Mouse (Mus musculus): ENCODE results near the gene Mark2. TPM values are rescaled to one million over a fixed set of nuclear protein-coding genes. Genes with fewer than 3 reads are reported as not detected.
"Not testable (repeated sequence)": the region's sequence is repeated elsewhere in the genome, so short reads cannot be mapped to it uniquely, and the experiment has no call there.

The Mark2 gene
- 102 and 103 TPM in 2 replicates for polyA plus RNA-seq (2012; rRNA removed)

DNA sequence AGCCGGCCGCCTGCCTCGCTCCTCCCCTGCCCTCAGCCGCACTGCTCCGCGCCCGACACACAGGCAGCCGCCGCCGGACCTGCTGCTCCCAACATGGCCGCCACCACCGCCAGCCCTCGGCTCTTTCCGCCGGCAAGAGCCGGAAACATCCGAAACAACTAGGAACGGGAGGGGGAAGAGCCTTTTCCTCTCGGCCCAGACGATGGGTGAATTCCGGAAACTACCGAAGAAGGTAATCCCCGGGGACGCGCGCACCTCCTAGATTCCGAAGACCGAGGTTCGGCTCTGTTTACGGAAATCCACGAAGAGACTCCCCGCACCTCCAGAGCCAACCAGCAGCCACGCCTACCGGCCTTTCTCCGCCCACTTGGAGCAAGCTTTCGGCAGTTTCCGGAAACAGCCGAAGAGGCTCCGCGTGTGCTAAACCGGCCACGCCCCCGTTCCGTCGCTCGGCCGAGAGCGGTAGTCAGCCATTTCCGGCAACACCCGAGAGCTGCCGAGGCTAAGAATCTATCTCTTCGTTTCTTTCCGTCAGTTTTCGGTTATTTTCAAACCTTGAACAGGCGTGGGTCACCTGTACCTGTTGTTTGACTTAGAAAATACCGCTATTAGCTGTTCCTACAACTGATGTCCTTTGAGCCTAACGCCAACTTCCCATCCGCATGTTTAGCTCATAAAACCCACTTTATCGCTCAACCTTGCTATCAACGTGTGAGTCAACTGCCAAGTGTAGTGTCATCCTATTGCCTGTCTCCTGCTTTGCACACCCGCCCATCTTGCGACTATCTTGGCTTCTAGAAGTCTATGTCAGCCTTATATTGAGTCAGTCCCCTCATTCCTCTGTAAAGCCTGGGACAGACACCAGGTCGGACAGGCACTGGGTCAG, at the start of gene Mark2:
TSS of gene Mark2 (minus strand) at position 349 of the 886 bp plus-strand sequence.
- Histone ChIP-seq H3K4me3 (ENCODE audit: insufficient read depth, low read length) (peak within 1 kb of the TSS; percentile 99), H3K27ac (ENCODE audit: insufficient read depth, low read length) (peak within 1 kb of the TSS; percentile 90), H3K4me1 (ENCODE audit: control insufficient read depth, insufficient read depth, low read length) (peaks cover 15% of the 10 kb centered on the region)
- TF ChIP-seq CTCF (IDR thresholded peaks at IDR 0.05; ENCODE audit: extremely low read depth, insufficient read depth, low read length) (no peak), POLR2A (IDR thresholded peaks at IDR 0.05; ENCODE audit: extremely low read depth, insufficient read depth, low read length) (peak; percentile 48; the same call in 1 of the 2 replicates)

DNA sequence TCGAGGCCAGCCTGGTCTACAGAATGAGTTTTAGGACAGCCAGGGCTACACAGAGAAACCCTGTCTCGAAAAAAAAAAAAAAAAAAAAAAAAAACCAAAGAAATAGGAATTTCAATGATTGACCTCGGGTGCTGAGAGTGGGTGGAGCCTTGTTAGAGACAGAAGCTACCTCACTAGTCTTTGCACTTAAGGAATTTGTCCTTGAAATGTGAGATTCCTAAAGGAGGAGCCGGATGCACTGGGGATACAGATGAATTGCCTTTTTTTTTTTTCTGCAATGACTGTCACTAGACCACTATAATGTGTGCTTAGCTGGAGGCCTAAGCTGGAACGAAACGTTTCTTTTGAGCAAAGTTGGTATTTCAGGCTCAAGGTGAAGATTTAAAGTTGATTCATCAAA, 46.8 kb upstream of the Mark2 start:
- no peak overlapping the region for H3K27ac ChIP-seq (ENCODE audit: insufficient read depth, low read length)
- no peak for TF ChIP-seq POLR2A (IDR thresholded peaks at IDR 0.05; ENCODE audit: extremely low read depth, insufficient read depth, low read length)
- no peak for TF ChIP-seq CTCF (IDR thresholded peaks at IDR 0.05; ENCODE audit: extremely low read depth, insufficient read depth, low read length)
- 0 out of 2 replicates have a peak, but pooled peaks cover 2% of the 10 kb centered on the region for H3K4me1 ChIP-seq (ENCODE audit: control insufficient read depth, insufficient read depth, low read length)
- no peak overlapping the region for H3K4me3 ChIP-seq (ENCODE audit: insufficient read depth, low read length)

DNA sequence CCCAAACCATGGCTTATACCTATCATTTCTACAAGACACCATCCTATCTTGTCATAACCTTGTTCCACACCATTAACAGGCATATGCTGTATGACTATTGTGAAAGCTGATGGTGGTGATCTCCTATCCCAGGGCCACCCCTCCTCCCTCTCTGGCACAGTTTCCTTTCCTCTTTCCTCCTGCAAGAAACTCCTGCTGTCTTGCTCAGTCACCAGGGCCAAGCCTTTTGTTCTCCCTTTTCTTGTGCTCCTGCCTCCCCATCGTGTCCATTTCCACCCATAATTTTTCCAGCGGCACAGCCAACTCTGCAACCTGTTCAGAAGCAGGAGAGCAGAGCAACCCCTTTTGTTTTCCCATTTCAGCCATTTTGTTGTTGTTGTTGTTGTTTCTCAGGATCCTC, 44.4 kb upstream of the Mark2 start:
- TF ChIP-seq POLR2A (IDR thresholded peaks at IDR 0.05; ENCODE audit: extremely low read depth, insufficient read depth, low read length), result no peak
- no peak for TF ChIP-seq CTCF (IDR thresholded peaks at IDR 0.05; ENCODE audit: extremely low read depth, insufficient read depth, low read length)

DNA sequence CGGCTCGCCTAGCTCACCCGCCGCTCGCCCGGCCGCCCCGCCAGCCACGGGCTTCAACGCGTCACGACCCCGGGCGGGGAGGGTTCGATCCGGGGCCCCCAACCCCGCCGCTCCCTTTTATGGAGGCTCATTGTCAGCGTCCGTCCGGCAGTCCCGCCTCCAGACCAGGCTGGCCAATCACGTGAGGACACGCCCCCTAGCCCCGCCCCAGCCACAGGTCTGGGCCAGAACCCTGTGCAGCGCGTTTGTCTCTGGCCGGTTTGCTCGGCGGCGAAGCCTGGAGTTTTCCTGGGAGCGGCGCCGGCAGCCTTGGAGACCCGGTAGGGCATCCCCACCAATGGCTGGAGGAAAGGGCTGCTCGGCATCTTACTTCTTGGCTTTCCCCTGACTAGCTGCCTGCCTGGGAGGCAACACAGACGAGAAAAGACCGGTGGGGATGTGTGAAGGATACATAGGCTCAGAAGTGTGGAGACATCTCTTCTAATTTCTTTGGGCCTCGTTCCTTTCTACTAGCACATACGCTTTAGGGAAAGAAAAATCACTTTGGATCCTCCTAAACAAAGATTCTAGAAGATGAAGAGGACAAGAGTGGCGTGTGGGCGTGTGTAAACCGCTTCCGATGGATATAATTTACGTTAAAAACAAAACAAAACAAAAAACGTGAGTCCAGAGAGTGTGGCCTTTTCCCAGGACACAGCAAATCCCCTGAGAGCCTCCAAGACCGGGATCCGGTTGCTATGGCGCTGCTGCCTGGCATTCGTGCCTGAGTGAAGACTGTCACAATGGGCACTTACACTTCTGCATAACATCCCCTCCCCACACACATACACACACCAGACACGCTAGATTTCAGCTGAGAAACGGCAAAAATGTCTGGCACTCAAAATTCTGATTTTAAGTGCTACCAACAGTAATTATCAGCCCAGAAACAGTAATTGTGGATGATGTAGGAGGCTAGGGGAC, 41.5 kb upstream of the Mark2 start, which contains the start of gene Spindoc:
TSS of gene Spindoc (minus strand) at position 92 of the 963 bp plus-strand sequence.
- Histone ChIP-seq H3K27ac (ENCODE audit: insufficient read depth, low read length) (peak within 1 kb of the TSS; percentile 95), H3K4me3 (ENCODE audit: insufficient read depth, low read length) (peak within 1 kb of the TSS; percentile 68), H3K4me1 (ENCODE audit: control insufficient read depth, insufficient read depth, low read length) (peaks cover 7% of the 10 kb centered on the region)
- TF ChIP-seq CTCF (IDR thresholded peaks at IDR 0.05; ENCODE audit: extremely low read depth, insufficient read depth, low read length) (no peak), POLR2A (IDR thresholded peaks at IDR 0.05; ENCODE audit: extremely low read depth, insufficient read depth, low read length) (peak; percentile 92)

More for the DNA sequence above, 44.4 kb upstream of the Mark2 start:
- Histone ChIP-seq H3K4me1 (ENCODE audit: control insufficient read depth, insufficient read depth, low read length) (peaks cover 7% of the 10 kb centered on the region), H3K27ac (ENCODE audit: insufficient read depth, low read length) (no peak overlapping the region), H3K4me3 (ENCODE audit: insufficient read depth, low read length) (no peak overlapping the region)

DNA sequence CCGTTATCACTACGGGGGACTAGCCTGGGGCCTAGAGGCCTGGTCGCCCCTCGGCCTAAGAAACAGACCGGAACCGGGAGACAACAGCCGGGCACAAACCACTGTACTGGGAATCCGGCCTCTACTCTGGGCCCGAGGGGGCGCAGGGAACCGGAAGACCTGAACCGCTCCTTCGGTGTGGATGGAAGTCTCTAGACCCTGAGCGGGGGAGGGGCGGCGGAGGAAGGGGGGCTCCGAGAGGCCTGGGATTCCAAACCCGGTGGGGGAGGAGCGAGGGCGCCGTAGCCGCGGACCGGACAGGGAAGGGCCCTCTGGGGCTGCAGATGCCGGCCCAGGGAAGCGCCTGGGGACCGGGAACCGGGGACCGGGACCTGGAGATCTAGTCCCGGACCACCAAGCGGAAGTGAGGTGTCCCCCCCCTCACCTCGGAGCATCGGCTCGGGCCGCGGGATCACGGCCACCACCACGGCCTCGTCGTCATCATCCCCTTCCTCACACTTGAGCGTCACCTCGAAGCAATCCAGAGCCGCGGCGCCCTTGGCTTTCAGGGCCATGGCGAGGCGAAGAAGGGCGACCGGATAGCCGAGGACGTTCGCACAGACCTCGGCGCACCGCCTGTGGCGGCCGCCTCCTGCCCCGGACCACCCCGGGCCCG, 40.7 kb upstream of the Mark2 start:
- H3K4me1 ChIP-seq (ENCODE audit: control insufficient read depth, insufficient read depth, low read length), result peaks cover 7% of the 10 kb centered on the region
- H3K4me3 ChIP-seq (ENCODE audit: insufficient read depth, low read length), result peak overlapping the region; percentile 68
- peak overlapping the region; percentile 95 for H3K27ac ChIP-seq (ENCODE audit: insufficient read depth, low read length)
- TF ChIP-seq CTCF (IDR thresholded peaks at IDR 0.05; ENCODE audit: extremely low read depth, insufficient read depth, low read length) (no peak), POLR2A (IDR thresholded peaks at IDR 0.05; ENCODE audit: extremely low read depth, insufficient read depth, low read length) (no peak)

DNA sequence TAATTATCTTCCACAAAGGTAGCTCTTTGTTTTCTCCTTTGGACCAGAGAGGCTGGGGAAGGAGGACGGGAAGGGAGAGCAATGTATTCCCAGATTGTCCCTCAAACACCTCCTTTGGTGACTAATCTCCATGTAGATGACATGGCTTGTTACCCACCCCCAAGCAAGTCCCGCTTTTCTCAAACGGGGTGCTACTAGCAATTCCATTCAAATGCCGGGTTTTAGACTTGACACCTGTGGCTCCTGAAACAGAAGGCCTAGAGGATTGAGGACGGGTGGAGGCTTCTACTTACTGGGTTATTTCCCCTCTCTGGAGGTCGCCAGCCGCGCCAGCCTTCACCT, 40.2 kb upstream of the Mark2 start:
- Histone ChIP-seq H3K4me3 (ENCODE audit: insufficient read depth, low read length) (peak overlapping the region; percentile 68), H3K27ac (ENCODE audit: insufficient read depth, low read length) (peak overlapping the region; percentile 10; the same call in 1 of the 2 replicates), H3K4me1 (ENCODE audit: control insufficient read depth, insufficient read depth, low read length) (peaks cover 7% of the 10 kb centered on the region)
- TF ChIP-seq CTCF (IDR thresholded peaks at IDR 0.05; ENCODE audit: extremely low read depth, insufficient read depth, low read length), result no peak
- TF ChIP-seq POLR2A (IDR thresholded peaks at IDR 0.05; ENCODE audit: extremely low read depth, insufficient read depth, low read length), result no peak

DNA sequence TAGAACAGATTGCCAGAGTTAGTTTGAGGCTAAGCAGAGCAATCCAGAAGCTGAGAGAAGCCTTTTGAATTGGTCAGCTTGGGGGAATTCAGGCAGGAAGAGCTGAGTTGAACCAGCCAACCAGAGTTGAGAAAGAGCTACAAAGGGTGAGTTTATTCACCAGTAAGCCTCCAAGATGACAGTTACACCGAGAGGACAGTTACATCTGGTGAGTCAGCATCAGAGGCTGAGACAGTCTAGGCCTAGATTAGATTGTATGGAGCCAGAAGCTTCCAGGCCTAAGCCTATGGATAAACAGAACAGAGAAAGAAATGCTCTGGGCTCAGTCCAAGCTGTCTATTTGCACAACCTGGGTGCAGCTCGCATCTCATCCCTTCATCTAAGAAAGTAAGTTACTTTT, 36.0 kb upstream of the Mark2 start:
- no peak overlapping the region for H3K27ac ChIP-seq (ENCODE audit: insufficient read depth, low read length)
- TF ChIP-seq POLR2A (IDR thresholded peaks at IDR 0.05; ENCODE audit: extremely low read depth, insufficient read depth, low read length), result no peak
- no peak for TF ChIP-seq CTCF (IDR thresholded peaks at IDR 0.05; ENCODE audit: extremely low read depth, insufficient read depth, low read length)
- no peak overlapping the region for H3K4me3 ChIP-seq (ENCODE audit: insufficient read depth, low read length)
- peaks cover 4% of the 10 kb centered on the region for H3K4me1 ChIP-seq (ENCODE audit: control insufficient read depth, insufficient read depth, low read length)

DNA sequence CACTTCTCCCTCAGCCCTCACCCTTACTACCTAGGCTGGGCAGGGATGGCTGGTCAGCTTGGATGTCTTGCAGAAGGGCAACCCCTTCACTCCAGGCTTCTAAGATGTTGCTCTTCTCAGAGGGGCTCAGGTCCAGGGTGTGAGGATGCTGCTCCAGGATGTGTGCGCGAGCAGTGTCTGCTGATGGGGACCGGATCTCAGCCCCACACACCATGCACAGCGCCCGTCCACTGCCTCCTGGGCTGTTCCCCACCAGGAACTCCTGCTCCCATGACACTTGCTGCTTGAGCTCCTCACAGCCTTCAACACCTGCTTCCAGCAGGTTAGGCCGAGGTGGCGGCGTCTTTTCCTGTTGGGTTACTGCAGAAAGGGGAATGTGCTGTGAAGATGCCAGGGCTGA, 32.8 kb upstream of the Mark2 start:
- TF ChIP-seq CTCF (IDR thresholded peaks at IDR 0.05; ENCODE audit: extremely low read depth, insufficient read depth, low read length), result no peak
- no peak for TF ChIP-seq POLR2A (IDR thresholded peaks at IDR 0.05; ENCODE audit: extremely low read depth, insufficient read depth, low read length)
- no peak overlapping the region for H3K27ac ChIP-seq (ENCODE audit: insufficient read depth, low read length)
- no peak overlapping the region for H3K4me3 ChIP-seq (ENCODE audit: insufficient read depth, low read length)
- H3K4me1 ChIP-seq (ENCODE audit: control insufficient read depth, insufficient read depth, low read length), result no peaks in the 10 kb centered on the region; the same call in 1 of the 2 replicates

DNA sequence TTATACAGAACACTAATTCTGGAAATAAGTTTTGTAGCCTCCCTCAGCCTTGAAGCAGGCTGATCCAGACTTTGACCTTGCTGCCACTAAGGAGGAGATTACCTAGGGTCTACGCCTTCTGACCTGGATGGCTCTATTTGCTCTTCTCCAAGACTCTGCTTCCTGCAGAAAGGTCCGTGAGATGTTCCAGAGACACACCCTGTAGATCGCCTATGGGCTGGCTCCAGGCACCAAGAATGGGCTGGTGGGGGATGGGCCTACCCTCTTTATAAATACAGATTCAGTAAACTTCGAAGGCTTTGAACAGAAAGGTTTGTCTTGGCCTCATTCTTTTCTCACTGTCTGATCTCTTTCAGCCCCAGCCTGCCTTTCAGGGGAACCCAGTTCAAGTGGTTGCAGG, 27.8 kb upstream of the Mark2 start:
- not testable (repeated sequence) for H3K27ac ChIP-seq (ENCODE audit: insufficient read depth, low read length); H3K4me3 ChIP-seq (ENCODE audit: insufficient read depth, low read length); H3K4me1 ChIP-seq (ENCODE audit: control insufficient read depth, insufficient read depth, low read length)

All from cortical plate, adult 2 months (tissue).